Mouse (Mus musculus) heart, embryonic 11.5 days (tissue): ENCODE data around the gene Tmsb15a. TPM values are rescaled to one million over a fixed set of nuclear protein-coding genes. Genes with fewer than 3 reads are reported as not detected.

Source experiments
- ATAC-seq: fragments of 200-750 bp; cut with Nextera tagmentation; replicated peaks from 2 replicates; pipeline ENCODE4 v1.8.0; 2017; ENCODE audit warnings: moderate library complexity; ENCODE audit not compliant: insufficient number of reproducible peaks, low FRiP score, low TSS enrichment
- H3K27ac ChIP-seq: fragments of 300-500 bp; sonication (generic); 2 replicates; pipeline ENCODE4 v1.5.1; 2014; ENCODE audit warnings: mild to moderate bottlenecking, low read depth, low read length
- H3K27me3 ChIP-seq: fragments of 300-500 bp; sonication (generic); 2 replicates; pipeline ENCODE4 v1.6.1; 2014; ENCODE audit warnings: mild to moderate bottlenecking, low read length, mixed read lengths; ENCODE audit not compliant: control insufficient read depth, insufficient read depth
- H3K36me3 ChIP-seq: fragments of 300-500 bp; sonication (generic); 2 replicates; pipeline ENCODE4 v1.6.1; 2014; ENCODE audit warnings: mild to moderate bottlenecking, low read length, moderate library complexity, mixed read lengths; ENCODE audit not compliant: control insufficient read depth, insufficient read depth
- H3K4me1 ChIP-seq: fragments of 300-500 bp; sonication (generic); 2 replicates; pipeline ENCODE4 v1.6.1; 2014; ENCODE audit warnings: low read length; ENCODE audit not compliant: control insufficient read depth, insufficient read depth
- H3K4me2 ChIP-seq: fragments of 300-500 bp; sonication (generic); 2 replicates; pipeline ENCODE4 v1.6.1; 2014; ENCODE audit warnings: mild to moderate bottlenecking, moderate library complexity
- H3K4me3 ChIP-seq: fragments of 300-500 bp; sonication (generic); 2 replicates; pipeline ENCODE4 v1.5.1; 2014; ENCODE audit warnings: low read depth, low read length
- H3K9ac ChIP-seq: fragments of 300-500 bp; sonication (generic); 2 replicates; pipeline ENCODE4 v1.6.1; 2014; ENCODE audit warnings: mild to moderate bottlenecking, low read depth, low read length, moderate library complexity
- H3K9me3 ChIP-seq: fragments of 300-500 bp; sonication (generic); replicated peaks from 2 replicates; pipeline ENCODE4 v1.6.1; 2016; ENCODE audit warnings: low read length; ENCODE audit not compliant: control insufficient read depth
- WGBS: fragments of 180-500 bp; shearing (Covaris S2); extraction: QIAGEN DNeasy Blood & Tissue Kit; methylation state at CpG from one replicate; pipeline ENCODE4 v1.1.7; 2014; ENCODE audit not compliant: insufficient replicate concordance; 5-methylcytosine and 5-hydroxymethylcytosine counted together
- polyA plus RNA-seq: library from polyadenylated mRNA; unstranded; fragments of >200 nt; fragmentation: Nextera tagmentation; extraction: Ambion mirVana; gene quantifications from 2 replicates; pipeline ENCODE4 v1.2.1, GENCODE M21; 2014

Gene Tmsb15a
- polyA plus RNA-seq, 1 experiment from 2014 or later: not detected

DNA sequence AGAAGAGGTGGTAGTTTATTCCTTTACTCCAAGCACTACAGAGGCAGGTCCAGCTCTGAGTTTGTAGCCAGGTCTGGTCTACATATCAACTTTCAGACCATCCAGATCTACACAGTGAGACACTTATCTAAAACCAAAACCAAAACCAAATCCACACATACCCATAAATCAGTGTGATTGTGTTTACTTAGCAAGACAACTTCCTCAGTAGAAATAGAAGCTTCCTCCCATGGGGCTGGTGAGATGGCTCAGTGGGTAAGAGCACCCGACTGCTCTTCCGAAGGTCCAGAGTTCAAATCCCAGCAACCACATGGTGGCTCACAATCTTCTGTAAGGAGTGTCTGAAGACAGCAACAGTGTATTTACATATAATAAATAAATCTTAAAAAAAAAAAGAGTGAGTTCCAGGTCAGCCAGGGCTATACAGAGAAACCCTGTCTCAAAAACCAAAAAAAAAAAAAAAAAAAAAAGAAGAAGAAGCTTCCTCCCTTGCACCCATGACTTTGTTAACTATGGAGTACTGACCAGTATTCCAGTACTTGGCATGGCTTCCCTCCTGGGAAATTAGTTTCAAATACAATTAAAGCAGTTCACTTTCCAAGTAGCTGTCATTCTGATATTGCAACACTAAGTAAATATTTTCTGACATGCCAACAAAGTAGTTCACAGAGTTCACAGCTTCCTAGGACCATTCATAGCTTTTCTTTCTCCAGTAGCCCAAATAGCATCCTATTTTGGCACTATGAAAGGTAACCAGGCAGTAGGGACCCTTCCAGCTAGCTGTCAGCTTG lies 13.9 kb upstream of the Tmsb15a start:
- Histone ChIP-seq H3K27me3 (no peaks in the 10 kb centered on the region), H3K36me3 (no peaks in the 10 kb centered on the region), H3K27ac (no peak overlapping the region), H3K4me3 (no peak overlapping the region), H3K4me2 (no peak overlapping the region), H3K9me3 (no peaks in the 10 kb centered on the region), H3K9ac (no peak overlapping the region), H3K4me1 (peaks cover 3% of the 10 kb centered on the region; the same call in 1 of the 2 replicates)
- no peak for ATAC-seq
- WGBS: 89% methylated on average over 2 of the region's 2 CpGs

- Histone ChIP-seq H3K36me3 (no peaks in the 10 kb centered on the region), H3K9ac (no peak overlapping the region), H3K27ac (no peak overlapping the region), H3K4me1 (no peaks in the 10 kb centered on the region), H3K27me3 (no peaks in the 10 kb centered on the region), H3K4me2 (no peak overlapping the region), H3K9me3 (no peaks in the 10 kb centered on the region), H3K4me3 (no peak overlapping the region)
- ATAC-seq: no peak
- 62% methylated on average over 2 of the region's 2 CpGs for WGBS
Observed at GRCm38 (mm10) chrX:135712845-135713244, 12.2 kb downstream of the Tmsb15a start.

GRCm38 (mm10) chrX:135704349-135704748 lies 20.7 kb downstream of the Tmsb15a start:
- no peaks in the 10 kb centered on the region for H3K27me3 ChIP-seq
- no peaks in the 10 kb centered on the region for H3K4me1 ChIP-seq
- no peak overlapping the region for H3K9ac ChIP-seq
- no peak overlapping the region for H3K4me3 ChIP-seq
- H3K9me3 ChIP-seq: no peaks in the 10 kb centered on the region
- H3K27ac ChIP-seq: no peak overlapping the region
- 41% methylated on average over 2 of the region's 2 CpGs for WGBS
- no peak for ATAC-seq
- H3K4me2 ChIP-seq: no peak overlapping the region
- no peaks in the 10 kb centered on the region for H3K36me3 ChIP-seq

DNA sequence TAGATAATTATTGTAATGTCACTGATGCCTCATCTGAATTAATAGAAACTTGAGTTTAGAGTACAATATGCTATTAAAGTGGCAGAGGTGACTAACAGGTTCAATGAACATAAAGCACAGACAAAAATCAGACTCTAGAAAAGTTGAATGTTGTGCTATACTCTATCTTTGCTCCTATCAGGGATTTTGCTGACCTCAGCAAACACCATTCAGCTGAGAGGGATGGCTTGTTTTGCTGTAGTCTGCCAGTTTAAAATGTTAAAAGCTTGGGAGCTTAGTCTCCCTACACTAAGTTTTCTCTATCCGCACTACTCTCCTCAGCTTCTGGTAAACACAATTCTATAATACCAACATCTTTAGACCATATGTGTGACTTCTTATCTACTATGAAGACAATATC lies 21.9 kb downstream of the Tmsb15a start:
- Histone ChIP-seq H3K27me3 (no peaks in the 10 kb centered on the region), H3K4me2 (no peak overlapping the region), H3K9me3 (no peaks in the 10 kb centered on the region), H3K4me3 (no peak overlapping the region), H3K9ac (no peak overlapping the region), H3K36me3 (no peaks in the 10 kb centered on the region), H3K4me1 (no peaks in the 10 kb centered on the region), H3K27ac (no peak overlapping the region)
- no peak for ATAC-seq
- 85% methylated on average over 1 of the region's 1 CpGs for WGBS

DNA sequence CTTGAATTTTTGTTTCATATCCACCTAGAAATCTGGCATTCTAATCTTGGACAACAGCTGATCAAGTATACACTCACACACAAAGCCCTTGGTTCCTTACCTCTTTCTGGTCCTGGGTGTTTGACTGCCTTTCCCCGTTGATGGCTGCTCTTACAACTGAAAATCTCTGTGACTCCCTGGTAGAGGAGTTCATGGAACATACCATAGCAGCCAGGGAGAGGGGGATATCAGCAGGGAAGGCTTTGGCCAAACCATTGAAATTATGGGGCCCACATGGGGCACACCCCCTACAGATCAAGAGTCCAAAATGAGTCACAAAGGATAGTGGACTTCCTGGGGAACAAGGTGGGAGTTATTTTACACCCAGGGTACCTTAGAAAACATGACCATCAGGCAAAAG lies 31.4 kb downstream of the Tmsb15a start, which contains the start of gene Tcp11x2:
TSS of gene Tcp11x2 (minus strand) at position 158 of the 400 bp plus-strand sequence.
- no peak within 1 kb of the TSS for H3K4me3 ChIP-seq
- H3K27me3 ChIP-seq: no peaks in the 10 kb centered on the region
- 59% methylated on average over 1 of the region's 1 CpGs for WGBS
- H3K27ac ChIP-seq: no peak within 1 kb of the TSS
- H3K4me1 ChIP-seq: no peaks in the 10 kb centered on the region
- H3K36me3 ChIP-seq: no peaks in the 10 kb centered on the region
- H3K4me2 ChIP-seq: no peak within 1 kb of the TSS
- no peak within 1 kb of the TSS for H3K9ac ChIP-seq
- no peaks in the 10 kb centered on the region for H3K9me3 ChIP-seq
- ATAC-seq: no peak

DNA sequence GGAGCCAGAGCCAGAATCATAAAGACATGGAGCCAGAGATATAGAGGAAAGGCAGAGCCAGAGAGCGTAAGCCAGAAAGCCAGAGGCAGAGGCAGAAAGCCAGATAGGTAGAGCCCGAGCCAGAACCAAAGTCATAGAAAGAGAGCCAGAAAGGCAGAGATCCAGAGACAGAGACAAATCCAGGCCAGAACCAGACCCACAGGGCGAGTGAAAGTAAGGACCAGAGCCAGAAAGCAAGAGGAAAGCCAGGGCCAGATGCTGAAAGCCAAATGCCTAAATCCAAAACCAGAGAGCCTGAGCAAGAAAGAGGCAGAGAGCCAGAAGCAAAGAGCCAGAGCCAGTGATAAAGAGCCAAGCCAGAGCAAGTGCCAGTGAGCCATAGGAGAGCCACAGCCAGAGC lies 37.3 kb downstream of the Tmsb15a start:
- no peaks in the 10 kb centered on the region for H3K9me3 ChIP-seq
- no peak overlapping the region for H3K27ac ChIP-seq
- no peak overlapping the region for H3K4me2 ChIP-seq
- H3K27me3 ChIP-seq: peaks cover 2% of the 10 kb centered on the region; the same call in 1 of the 2 replicates
- H3K36me3 ChIP-seq: no peaks in the 10 kb centered on the region
- no peak for ATAC-seq
- H3K9ac ChIP-seq: no peak overlapping the region
- no peak overlapping the region for H3K4me3 ChIP-seq
- WGBS: 73% methylated on average over 3 of the region's 3 CpGs
- H3K4me1 ChIP-seq: no peaks in the 10 kb centered on the region

GRCm38 (mm10) chrX:135681858-135682257 lies 43.2 kb downstream of the Tmsb15a start:
- ATAC-seq: no peak
- H3K4me2 ChIP-seq: no peak overlapping the region

More at GRCm38 (mm10) chrX:135681858-135682257, 43.2 kb downstream of the Tmsb15a start:
- H3K4me3 ChIP-seq: no peak overlapping the region
- H3K9me3 ChIP-seq: no peaks in the 10 kb centered on the region
- no peaks in the 10 kb centered on the region for H3K36me3 ChIP-seq
- H3K27me3 ChIP-seq: peaks cover 3% of the 10 kb centered on the region; the same call in 1 of the 2 replicates
- WGBS: 64% methylated on average over 2 of the region's 2 CpGs
- H3K27ac ChIP-seq: no peak overlapping the region
- no peak overlapping the region for H3K9ac ChIP-seq
- H3K4me1 ChIP-seq: no peaks in the 10 kb centered on the region
